Mouse (Mus musculus) CH12.LX (cell line): ENCODE measurements around the gene Pamr1.

Experiments used
- CTCF ChIP-seq, 2 experiments: IDR thresholded peaks in 1 of 2; conservative IDR thresholded peaks in 1 of 2; 2 replicates each; pipeline ENCODE4 v1.5.1; 2011 to 2012; ENCODE audit warnings: low read depth in 2 of 2, low read length in 2 of 2, improper control_type of control experiment in 1 of 2, inconsistent platforms in 1 of 2, mild to moderate bottlenecking in 1 of 2, moderate library complexity in 1 of 2
- POLR2A ChIP-seq: IDR thresholded peaks from 2 replicates; pipeline ENCODE4 v1.6.1; 2011; ENCODE audit warnings: low read depth, mild to moderate bottlenecking, improper control_type of control experiment, low read length
- SIN3A ChIP-seq: IDR thresholded peaks from 2 replicates; pipeline ENCODE4 v1.6.1; 2012; ENCODE audit warnings: low read length, improper control_type of control experiment, inconsistent platforms
- TCF12 ChIP-seq: IDR thresholded peaks from 2 replicates; pipeline ENCODE4 v1.6.1; 2014; ENCODE audit warnings: low read depth, mild to moderate bottlenecking, inconsistent platforms, low read length, improper control_type of control experiment
- UBTF ChIP-seq: IDR thresholded peaks from 2 replicates; pipeline ENCODE4 v1.6.1; 2012; ENCODE audit warnings: low read depth, mild to moderate bottlenecking, inconsistent platforms, low read length, improper control_type of control experiment, moderate library complexity
- USF1 ChIP-seq: IDR thresholded peaks from 2 replicates; pipeline ENCODE4 v1.6.1; 2014; ENCODE audit warnings: low read depth, mild to moderate bottlenecking, inconsistent platforms, low read length, improper control_type of control experiment
- ZC3H11A ChIP-seq: IDR thresholded peaks from 2 replicates; pipeline ENCODE4 v1.6.1; 2012; ENCODE audit warnings: low read depth, mild to moderate bottlenecking, inconsistent platforms, low read length, improper control_type of control experiment
- ZMIZ1 ChIP-seq: IDR thresholded peaks from 2 replicates; pipeline ENCODE4 v1.6.1; 2012; ENCODE audit warnings: low read depth, mild to moderate bottlenecking, inconsistent platforms, low read length, improper control_type of control experiment
- ZNF384 ChIP-seq: IDR thresholded peaks from 2 replicates; pipeline ENCODE4 v1.6.1; 2012; ENCODE audit warnings: low read depth, low read length, improper control_type of control experiment, inconsistent platforms

DNA sequence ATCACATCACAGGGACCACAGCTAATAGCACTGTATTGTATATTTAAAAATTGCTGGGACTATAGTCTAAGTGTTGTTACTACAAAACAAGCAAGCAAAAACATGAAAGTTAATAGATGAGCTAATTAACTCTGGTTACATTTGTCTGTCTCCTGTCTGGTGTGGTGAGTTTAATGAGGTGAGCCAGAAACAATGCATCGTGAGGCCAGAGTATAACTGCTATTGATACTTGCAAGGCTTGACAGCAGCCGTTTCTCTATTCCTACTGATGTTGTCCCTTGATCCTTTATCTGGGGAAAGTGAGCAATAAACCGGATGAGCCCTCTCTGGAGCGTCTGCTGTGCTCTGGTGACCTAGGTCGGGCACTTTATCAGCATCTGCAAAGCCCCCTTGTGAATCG is 119.8 kb downstream of the Pamr1 start:
- no peak for TF ChIP-seq POLR2A
- TF ChIP-seq CTCF (conservative IDR thresholded peaks at IDR 0.05 in 1 of 2, IDR thresholded peaks at IDR 0.05 in 1 of 2; ENCODE audit: low read depth in 2 of 2, low read length in 2 of 2) = no peak
- TF ChIP-seq USF1 = no peak
- no peak for TF ChIP-seq TCF12
- TF ChIP-seq ZNF384 = no peak
- no peak for TF ChIP-seq UBTF
- TF ChIP-seq ZMIZ1 = no peak
- no peak for TF ChIP-seq SIN3A
- TF ChIP-seq ZC3H11A = no peak
